Mouse (Mus musculus): ENCODE results near the gene Pdxdc1.
"Not testable (repeated sequence)": the region's sequence is repeated elsewhere in the genome, so short reads cannot be mapped to it uniquely, and the experiment has no call there.

GRCm38 (mm10) chr16:13793441-13793840, 109.5 kb downstream of the Pdxdc1 start:
- TF ChIP-seq MAFK (IDR thresholded peaks at IDR 0.05; ENCODE audit: insufficient read depth, low read depth, low read length); ZNF384 (IDR thresholded peaks at IDR 0.05; ENCODE audit: low read depth, low read length); ZC3H11A (IDR thresholded peaks at IDR 0.05; ENCODE audit: borderline replicate concordance, low read depth, low read length); HCFC1 (IDR thresholded peaks at IDR 0.05; ENCODE audit: borderline replicate concordance, insufficient read depth, low read length): not testable (repeated sequence)
